Mouse (Mus musculus): ENCODE data around the gene Slc38a7.

DNA sequence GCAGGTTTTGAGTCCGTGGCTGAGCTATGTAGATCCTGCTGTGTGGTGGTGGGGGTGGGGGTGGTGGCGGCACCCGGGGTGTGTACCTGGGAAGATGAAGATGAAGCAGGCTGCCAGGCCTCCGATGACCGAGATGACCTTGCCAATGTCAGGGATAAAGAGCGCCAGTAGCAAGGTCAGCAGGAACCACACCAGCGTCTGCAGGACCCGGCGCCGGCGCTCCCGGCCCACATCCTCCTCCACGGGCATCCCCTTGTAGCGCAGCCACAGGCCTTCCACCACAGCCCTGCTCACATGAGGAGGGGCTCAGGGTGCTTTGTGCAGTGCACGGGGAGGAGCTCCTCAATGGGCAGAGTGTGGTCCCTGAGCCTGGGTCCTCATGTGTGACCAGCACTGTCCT is 11.9 kb downstream of the Slc38a7 start:
- TF ChIP-seq CTCF (IDR thresholded peaks at IDR 0.05; ENCODE audit: insufficient read depth, low read length) (no peak), POLR2A (IDR thresholded peaks at IDR 0.05; ENCODE audit: borderline replicate concordance, extremely low read depth, low read depth, low read length) (no peak)

Measured in lung, adult 2 months (tissue).